ENCODE assay signal across 23 mouse cellular contexts in genomic region chr19:36130181-36130580, GRCm38 (mm10). TPM values are rescaled to one million over a fixed set of nuclear protein-coding genes. Genes with fewer than 3 reads are reported as not detected.
DNase-seq lines count a peak whose midpoint lies in the region; ATAC-seq and TF ChIP-seq lines count a peak whose summit lies in the region.
"Had no signal": no experiment of that assay in that cellular context is flagged by ENCODE, and none has a peak within 500 bp of the region (broad histone marks: within the 10 kb centered on the region; RNA-seq: fewer than 3 reads in every experiment).

No protein-coding gene starts in this region.

- no peak for DNase-seq in heart, adult 18-20 months
- DNase-seq in kidney, adult 2 months = no peak
- DNase-seq in kidney, adult 9 months = no peak
- no peak for DNase-seq in midbrain, postnatal 0 days (ENCODE audit: low spot score)
- DNase-seq in midbrain, embryonic 14.5 days = no peak
- DNase-seq: adrenal gland, postnatal 10 days; cerebellum, adult 8-10 months; gastrocnemius, postnatal 36 days; liver, embryonic 13.5 days; lung, adult 2 months; thymus, postnatal 14 days had no signal

- 15% methylated on average over 2 of the region's 2 CpGs for WGBS in heart, embryonic 13.5 days
- WGBS in kidney, adult 2 months = 64% methylated on average over 2 of the region's 2 CpGs
- WGBS in midbrain, postnatal 0 days = 41% methylated on average over 2 of the region's 2 CpGs
- 59% methylated on average over 2 of the region's 2 CpGs for WGBS in midbrain, embryonic 14.5 days
- 54% methylated on average over 2 of the region's 2 CpGs for WGBS in intestine, postnatal 0 days

- H3K4me1 ChIP-seq in heart, embryonic 13.5 days = peaks cover 43% of the 10 kb centered on the region
- H3K4me1 ChIP-seq in kidney, adult 2 months (ENCODE audit: control insufficient read depth, insufficient read depth, low read length) = no peaks in the 10 kb centered on the region
- no peaks in the 10 kb centered on the region for H3K4me1 ChIP-seq in midbrain, postnatal 0 days (ENCODE audit: insufficient read depth, low read length)
- H3K4me1 ChIP-seq in midbrain, embryonic 14.5 days (ENCODE audit: control insufficient read depth, insufficient read depth, low read length) = no peaks in the 10 kb centered on the region
- no peaks in the 10 kb centered on the region for H3K4me1 ChIP-seq in intestine, postnatal 0 days (replicated peaks; ENCODE audit: control insufficient read depth, insufficient read depth, low read length)
- H3K4me1 ChIP-seq: midbrain, embryonic 13.5 days had no signal

- ATAC-seq in heart, embryonic 13.5 days (ENCODE audit: extremely low read depth, insufficient number of reproducible peaks, low FRiP score, low TSS enrichment) = no peak
- peak; percentile 20; the same call in 1 of the 2 replicates for ATAC-seq in midbrain, postnatal 0 days (ENCODE audit: low FRiP score)
- no peak for ATAC-seq in midbrain, embryonic 14.5 days (ENCODE audit: low FRiP score, low TSS enrichment)
- ATAC-seq in intestine, postnatal 0 days = no peak
- ATAC-seq: hindbrain, postnatal 0 days; midbrain, embryonic 13.5 days had no signal

- peak overlapping the region; percentile 81; the same call in 1 of the 2 replicates for H3K9ac ChIP-seq in heart, embryonic 13.5 days
- no peak overlapping the region for H3K9ac ChIP-seq in midbrain, postnatal 0 days (replicated peaks; ENCODE audit: low read length, poor library complexity, severe bottlenecking)
- H3K9ac ChIP-seq in midbrain, embryonic 14.5 days (replicated peaks; ENCODE audit: low read length) = no peak overlapping the region
- H3K9ac ChIP-seq in intestine, postnatal 0 days (ENCODE audit: low read depth, low read length) = no peak overlapping the region
- H3K9ac ChIP-seq: embryonic facial prominence, embryonic 15.5 days; limb, embryonic 12.5 days; liver, embryonic 13.5 days; midbrain, embryonic 13.5 days had no signal

- H3K4me3 ChIP-seq in heart, embryonic 13.5 days = peak overlapping the region; percentile 13; the same call in 1 of the 2 replicates
- H3K4me3 ChIP-seq in kidney, adult 2 months (ENCODE audit: insufficient read depth, low read depth, low read length) = no peak overlapping the region
- no peak overlapping the region for H3K4me3 ChIP-seq in midbrain, postnatal 0 days (ENCODE audit: low read depth, low read length)
- H3K4me3 ChIP-seq in midbrain, embryonic 14.5 days (replicated peaks; ENCODE audit: low read depth, low read length) = no peak overlapping the region
- peak overlapping the region; percentile 12 for H3K4me3 ChIP-seq in myocyte
- no peak overlapping the region for H3K4me3 ChIP-seq in intestine, postnatal 0 days (ENCODE audit: low read depth, low read length)
- H3K4me3 ChIP-seq: embryonic facial prominence, embryonic 15.5 days; limb, embryonic 12.5 days; liver, embryonic 13.5 days; midbrain, embryonic 13.5 days had no signal

- H3K27ac ChIP-seq in heart, embryonic 13.5 days (replicated peaks) = peak overlapping the region; percentile 98
- peak overlapping the region; percentile 5; the same call in 1 of the 2 replicates for H3K27ac ChIP-seq in kidney, adult 2 months (ENCODE audit: insufficient read depth, low read depth, low read length)
- H3K27ac ChIP-seq in midbrain, postnatal 0 days (ENCODE audit: low read depth, low read length) = no peak overlapping the region
- no peak overlapping the region for H3K27ac ChIP-seq in midbrain, embryonic 14.5 days (replicated peaks; ENCODE audit: low read depth, low read length)
- H3K27ac ChIP-seq in intestine, postnatal 0 days (ENCODE audit: low read depth, low read length) = no peak overlapping the region
- H3K27ac ChIP-seq: embryonic facial prominence, embryonic 15.5 days; hindbrain, postnatal 0 days; limb, embryonic 12.5 days; liver, embryonic 13.5 days; macrophage; midbrain, embryonic 13.5 days had no signal

- H3K27me3 ChIP-seq in heart, embryonic 13.5 days (replicated peaks) = no peaks in the 10 kb centered on the region
- no peaks in the 10 kb centered on the region for H3K27me3 ChIP-seq in kidney, adult 2 months (replicated peaks; ENCODE audit: control insufficient read depth, insufficient read depth, low read length)
- H3K27me3 ChIP-seq in midbrain, postnatal 0 days (ENCODE audit: insufficient read depth, low read length) = no peaks in the 10 kb centered on the region
- no peaks in the 10 kb centered on the region for H3K27me3 ChIP-seq in midbrain, embryonic 14.5 days (ENCODE audit: control insufficient read depth, insufficient read depth, low read length)
- no peaks in the 10 kb centered on the region for H3K27me3 ChIP-seq in myocyte (ENCODE audit: control insufficient read depth, insufficient read depth, insufficient read length)
- H3K27me3 ChIP-seq in intestine, postnatal 0 days (replicated peaks; ENCODE audit: control insufficient read depth, insufficient read depth, low read length) = no peaks in the 10 kb centered on the region
- H3K27me3 ChIP-seq: embryonic facial prominence, embryonic 15.5 days; limb, embryonic 12.5 days; liver, embryonic 13.5 days; midbrain, embryonic 13.5 days had no signal

- H3K36me3 ChIP-seq in heart, embryonic 13.5 days = no peaks in the 10 kb centered on the region
- no peaks in the 10 kb centered on the region for H3K36me3 ChIP-seq in kidney, adult 2 months (ENCODE audit: control insufficient read depth, insufficient read depth, low read length)
- no peaks in the 10 kb centered on the region for H3K36me3 ChIP-seq in midbrain, postnatal 0 days (ENCODE audit: insufficient read depth, low read length)
- no peaks in the 10 kb centered on the region for H3K36me3 ChIP-seq in midbrain, embryonic 14.5 days (ENCODE audit: control insufficient read depth, insufficient read depth, low read length)
- no peaks in the 10 kb centered on the region for H3K36me3 ChIP-seq in myocyte (ENCODE audit: control insufficient read depth, insufficient read depth)
- no peaks in the 10 kb centered on the region for H3K36me3 ChIP-seq in intestine, postnatal 0 days (ENCODE audit: control insufficient read depth, insufficient read depth)
- H3K36me3 ChIP-seq: embryonic facial prominence, embryonic 15.5 days; limb, embryonic 12.5 days; liver, embryonic 13.5 days; midbrain, embryonic 13.5 days had no signal

- peak overlapping the region; percentile 66 for H3K4me2 ChIP-seq in heart, embryonic 13.5 days
- H3K4me2 ChIP-seq in midbrain, postnatal 0 days (ENCODE audit: low read depth, low read length, poor library complexity, severe bottlenecking) = no peak overlapping the region
- H3K4me2 ChIP-seq in midbrain, embryonic 14.5 days (ENCODE audit: low read length) = no peak overlapping the region
- H3K4me2 ChIP-seq in myocyte (ENCODE audit: low read depth) = peak overlapping the region; percentile 69
- H3K4me2 ChIP-seq in intestine, postnatal 0 days (replicated peaks; ENCODE audit: low read depth) = no peak overlapping the region
- H3K4me2 ChIP-seq: embryonic facial prominence, embryonic 15.5 days; midbrain, embryonic 13.5 days had no signal

- TF ChIP-seq CTCF in kidney, adult 2 months (conservative IDR thresholded peaks at IDR 0.05; ENCODE audit: insufficient read depth, insufficient read length, low read depth, low read length) = no peak
- no peak for TF ChIP-seq CTCF in midbrain, postnatal 0 days (IDR thresholded peaks at IDR 0.05)
- no peak for TF ChIP-seq CTCF in intestine, postnatal 0 days (IDR thresholded peaks at IDR 0.05; ENCODE audit: low read depth)

- no peaks in the 10 kb centered on the region for H3K79me2 ChIP-seq in myocyte (ENCODE audit: control insufficient read depth, insufficient read depth)

- H3K9me3 ChIP-seq in heart, embryonic 13.5 days = no peaks in the 10 kb centered on the region
- H3K9me3 ChIP-seq in midbrain, postnatal 0 days (ENCODE audit: low read length) = no peaks in the 10 kb centered on the region
- no peaks in the 10 kb centered on the region for H3K9me3 ChIP-seq in midbrain, embryonic 14.5 days (ENCODE audit: control insufficient read depth, low read length)
- no peaks in the 10 kb centered on the region for H3K9me3 ChIP-seq in intestine, postnatal 0 days (ENCODE audit: control insufficient read depth)
- H3K9me3 ChIP-seq: embryonic facial prominence, embryonic 15.5 days; limb, embryonic 12.5 days; liver, embryonic 13.5 days; midbrain, embryonic 13.5 days had no signal

- no peak for TF ChIP-seq POLR2A in kidney, adult 2 months (IDR thresholded peaks at IDR 0.05; ENCODE audit: low read depth, low read length)
- TF ChIP-seq POLR2A in myocyte (IDR thresholded peaks at IDR 0.05; ENCODE audit: insufficient read length, low read depth) = no peak

- H3ac ChIP-seq in myocyte (ENCODE audit: control insufficient read depth, insufficient read length) = no peak overlapping the region

TF ChIP-seq in myocyte, 11 proteins besides CTCF, POLR2A, EP300 and RAD21 (continues in another document):
- TF ChIP-seq TCF12 (IDR thresholded peaks at IDR 0.05; ENCODE audit: insufficient read depth, poor library complexity, severe bottlenecking) (no peak), USF1 (IDR thresholded peaks at IDR 0.05; ENCODE audit: low read depth) (no peak), SRF (IDR thresholded peaks at IDR 0.05; ENCODE audit: control insufficient read depth, insufficient read length, low read depth) (no peak), POLR2AphosphoS2 (IDR thresholded peaks at IDR 0.05; ENCODE audit: insufficient read length, low read depth) (no peak), MYOD1 (IDR thresholded peaks at IDR 0.05; ENCODE audit: control insufficient read depth in 1 of 3, insufficient read length in 2 of 3, low read depth in 2 of 3) (no peak)

RNA-seq across cellular contexts. Expression of gene Ankrd1, which starts 10.3 kb away (rescaled TPM):
- 394 and 473 TPM in 2 replicates for polyA plus RNA-seq in heart, embryonic 13.5 days (2015; fragmentation: Nextera tagmentation; extraction: Ambion mirVana)
- 100 to 1,000 TPM; 603 to 858 TPM for total RNA-seq in heart, adult 18-20 months (2021)
- 0.99 and 1.1 TPM in 2 replicates for polyA plus RNA-seq in kidney, adult 2 months (2012; rRNA removed)
- total RNA-seq in midbrain, postnatal 0 days (2014; rRNA removed) = not detected in 2 replicates
- 0.11 TPM in 2 replicates for polyA plus RNA-seq in midbrain, postnatal 0 days (2015; fragmentation: Nextera tagmentation; extraction: Ambion mirVana)
- polyA plus RNA-seq in midbrain, embryonic 14.5 days (2014; fragmentation: Nextera tagmentation; extraction: Ambion mirVana) = 0.14 TPM in 1 of 2 replicates, not detected in the other
- polyA plus RNA-seq in myocyte (2012; fragmentation: generic; extraction: Trizol) = 310 TPM
- polyA plus RNA-seq in intestine, postnatal 0 days (2015; fragmentation: Nextera tagmentation; extraction: Ambion mirVana) = 0.18 and 0.52 TPM in 2 replicates
- total RNA-seq: common myeloid progenitor, adult 5-6 weeks; hematopoietic stem cell, adult 5-6 weeks; left cerebral cortex, postnatal 14 days had no signal
- polyA plus RNA-seq: hindbrain, postnatal 0 days; macrophage; midbrain, embryonic 13.5 days; neural tube, embryonic 14.5 days had no signal

RNA-seq across cellular contexts. Expression of gene Rpp30, which starts 46.7 kb away (rescaled TPM):
- 50.0 and 50.1 TPM in 2 replicates for polyA plus RNA-seq in heart, embryonic 13.5 days (2015; fragmentation: Nextera tagmentation; extraction: Ambion mirVana)
- 10 to 100 TPM; 16.2 to 17.3 TPM for total RNA-seq in heart, adult 18-20 months (2021)
- polyA plus RNA-seq in kidney, adult 2 months (2012; rRNA removed) = 3.6 and 3.8 TPM in 2 replicates
- total RNA-seq in midbrain, postnatal 0 days (2014; rRNA removed) = 19.0 and 27.3 TPM in 2 replicates
- 71.5 and 73.8 TPM in 2 replicates for polyA plus RNA-seq in midbrain, postnatal 0 days (2015; fragmentation: Nextera tagmentation; extraction: Ambion mirVana)
- polyA plus RNA-seq in midbrain, embryonic 14.5 days (2014; fragmentation: Nextera tagmentation; extraction: Ambion mirVana) = 71.7 and 74.3 TPM in 2 replicates
- polyA plus RNA-seq in myocyte (2012; fragmentation: generic; extraction: Trizol) = 17.5 TPM
- 31.5 and 32.5 TPM in 2 replicates for polyA plus RNA-seq in intestine, postnatal 0 days (2015; fragmentation: Nextera tagmentation; extraction: Ambion mirVana)

Comparison
In these comparisons a context has a peak if more than half of its experiments do, and no peak if none do; other contexts are left out.
1. H3K27ac ChIP-seq: peak in heart, embryonic 13.5 days (single experiment) and kidney, adult 2 months (single experiment); none in midbrain, postnatal 0 days (single experiment), midbrain, embryonic 14.5 days (single experiment) and intestine, postnatal 0 days (single experiment).
2. H3K4me2 ChIP-seq: peak in heart, embryonic 13.5 days (single experiment) and myocyte (single experiment); none in midbrain, postnatal 0 days (single experiment), midbrain, embryonic 14.5 days (single experiment) and intestine, postnatal 0 days (single experiment).
3. H3K4me3 ChIP-seq: peak in heart, embryonic 13.5 days (single experiment) and myocyte (single experiment); none in kidney, adult 2 months (single experiment), midbrain, postnatal 0 days (single experiment), midbrain, embryonic 14.5 days (single experiment) and intestine, postnatal 0 days (single experiment).
4. RNA of gene Ankrd1, which starts 10.3 kb away (polyA plus RNA-seq): 394 to 473 TPM in heart, embryonic 13.5 days and 310 TPM in myocyte (single experiment); 0.99 to 1.1 TPM in kidney, adult 2 months, 0.18 to 0.52 TPM in intestine, postnatal 0 days, 0.14 TPM in midbrain, embryonic 14.5 days and 0.11 TPM in midbrain, postnatal 0 days; every median in the first group is over 100 times any median in the second.